Mouse (Mus musculus) cortical plate, adult 2 months (tissue): ENCODE results near the gene Tdrd6. TPM values are rescaled to one million over a fixed set of nuclear protein-coding genes. Genes with fewer than 3 reads are reported as not detected.

Experiments
- H3K27ac ChIP-seq: fragments of 200-500 bp; 2 replicates; pipeline ENCODE4 v1.5.1; 2012; ENCODE audit warnings: low read length, control low read depth, inconsistent platforms; ENCODE audit not compliant: insufficient read depth
- H3K4me1 ChIP-seq: fragments of 200-500 bp; 2 replicates; pipeline ENCODE4 v1.6.1; 2011; ENCODE audit warnings: low read length; ENCODE audit not compliant: control insufficient read depth, insufficient read depth
- H3K4me3 ChIP-seq: fragments of 200-500 bp; 2 replicates; pipeline ENCODE4 v1.5.1; 2011; ENCODE audit warnings: mild to moderate bottlenecking, low read length, control low read depth; ENCODE audit not compliant: insufficient read depth
- CTCF ChIP-seq: fragments of 200-500 bp; IDR thresholded peaks from 2 replicates; pipeline ENCODE4 v1.5.1; 2011; ENCODE audit warnings: mild to moderate bottlenecking, control low read depth, low read length; ENCODE audit not compliant: insufficient read depth; ENCODE audit errors: extremely low read depth
- POLR2A ChIP-seq: fragments of 200-500 bp; IDR thresholded peaks from 2 replicates; pipeline ENCODE4 v1.6.1; 2011; ENCODE audit warnings: mild to moderate bottlenecking, low read length, control low read depth; ENCODE audit not compliant: insufficient read depth; ENCODE audit errors: extremely low read depth
- polyA plus RNA-seq: library from polyadenylated mRNA; depleted of rRNA; stranded (reverse); fragments of >200 nt; gene quantifications from 2 replicates; pipeline ENCODE4 v1.2.3, GENCODE M21; 2012; rRNA removed

Gene Tdrd6
- polyA plus RNA-seq, 1 experiment, result 1.4 TPM

GRCm38 (mm10) chr17:43581012-43581467 lies 49.1 kb downstream of the Tdrd6 start:
- no peak overlapping the region for H3K27ac ChIP-seq
- H3K4me1 ChIP-seq, result no peaks in the 10 kb centered on the region
- H3K4me3 ChIP-seq, result no peak overlapping the region
- TF ChIP-seq POLR2A (no peak), CTCF (no peak)

GRCm38 (mm10) chr17:43580456-43580855 lies 49.6 kb downstream of the Tdrd6 start:
- no peak overlapping the region for H3K4me3 ChIP-seq
- no peak overlapping the region for H3K27ac ChIP-seq
- no peak for TF ChIP-seq CTCF
- TF ChIP-seq POLR2A, result no peak
- H3K4me1 ChIP-seq, result no peaks in the 10 kb centered on the region

GRCm38 (mm10) chr17:43573624-43574073 lies 56.5 kb downstream of the Tdrd6 start:
- Histone ChIP-seq H3K27ac (peak overlapping the region; percentile 46), H3K4me1 (no peaks in the 10 kb centered on the region; the same call in 1 of the 2 replicates), H3K4me3 (no peak overlapping the region)
- TF ChIP-seq POLR2A (no peak), CTCF (no peak)

GRCm38 (mm10) chr17:43569287-43569686 lies 60.8 kb downstream of the Tdrd6 start:
- H3K4me3 ChIP-seq, result peak overlapping the region; percentile 30
- peaks cover 2% of the 10 kb centered on the region; the same call in 1 of the 2 replicates for H3K4me1 ChIP-seq
- H3K27ac ChIP-seq, result no peak overlapping the region; the same call in 1 of the 2 replicates
- TF ChIP-seq CTCF (no peak), POLR2A (no peak)

GRCm38 (mm10) chr17:43567992-43568888 lies 61.9 kb downstream of the Tdrd6 start, which contains the start of gene Pla2g7:
TSS of gene Pla2g7 (plus strand) at chr17:43568098.
- peaks cover 2% of the 10 kb centered on the region; the same call in 1 of the 2 replicates for H3K4me1 ChIP-seq
- H3K27ac ChIP-seq, result peak within 1 kb of the TSS; percentile 24; the same call in 1 of the 2 replicates
- H3K4me3 ChIP-seq, result peak within 1 kb of the TSS; percentile 48
- TF ChIP-seq POLR2A (peak; percentile 64; the same call in 1 of the 2 replicates), CTCF (no peak)

- no peak for TF ChIP-seq POLR2A
- TF ChIP-seq CTCF, result no peak
- H3K4me1 ChIP-seq, result peaks cover 2% of the 10 kb centered on the region; the same call in 1 of the 2 replicates
- no peak overlapping the region for H3K27ac ChIP-seq
- H3K4me3 ChIP-seq, result no peak overlapping the region; the same call in 1 of the 2 replicates
Measured at GRCm38 (mm10) chr17:43567593-43567991, 62.5 kb downstream of the Tdrd6 start.

Other genes with a start within 250 kb of the Tdrd6 start
- 0.02 TPM in 1 of 2 replicates, not detected in the other for gene Mep1a, start 127.5 kb downstream of the Tdrd6 start, polyA plus RNA-seq
- gene Ankrd66, start 86.7 kb downstream of the Tdrd6 start, polyA plus RNA-seq, result 0.44 and 0.75 TPM in 2 replicates
- gene Pla2g7, start 62.2 kb downstream of the Tdrd6 start, polyA plus RNA-seq, result 137 and 139 TPM in 2 replicates
- 51.5 and 58.2 TPM in 2 replicates for gene Slc25a27, start 36.9 kb upstream of the Tdrd6 start, polyA plus RNA-seq
- gene Cyp39a1, start 37.1 kb upstream of the Tdrd6 start, polyA plus RNA-seq, result 2.6 and 2.8 TPM in 2 replicates
- gene Rcan2, start 171.1 kb upstream of the Tdrd6 start, polyA plus RNA-seq, result 167 and 194 TPM in 2 replicates